Mouse (Mus musculus) c-Kit-positive CD71-negative TER-119-negative erythroid progenitor cells, embryonic 14.5 days (primary cell): Measurements from ENCODE around the gene Utp11.

Experiments
- DNase-seq: peaks from one replicate; pipeline ENCODE4 v3.0.0-alpha.2; 2013; ENCODE audit warnings: low read depth

Gene Utp11

DNA sequence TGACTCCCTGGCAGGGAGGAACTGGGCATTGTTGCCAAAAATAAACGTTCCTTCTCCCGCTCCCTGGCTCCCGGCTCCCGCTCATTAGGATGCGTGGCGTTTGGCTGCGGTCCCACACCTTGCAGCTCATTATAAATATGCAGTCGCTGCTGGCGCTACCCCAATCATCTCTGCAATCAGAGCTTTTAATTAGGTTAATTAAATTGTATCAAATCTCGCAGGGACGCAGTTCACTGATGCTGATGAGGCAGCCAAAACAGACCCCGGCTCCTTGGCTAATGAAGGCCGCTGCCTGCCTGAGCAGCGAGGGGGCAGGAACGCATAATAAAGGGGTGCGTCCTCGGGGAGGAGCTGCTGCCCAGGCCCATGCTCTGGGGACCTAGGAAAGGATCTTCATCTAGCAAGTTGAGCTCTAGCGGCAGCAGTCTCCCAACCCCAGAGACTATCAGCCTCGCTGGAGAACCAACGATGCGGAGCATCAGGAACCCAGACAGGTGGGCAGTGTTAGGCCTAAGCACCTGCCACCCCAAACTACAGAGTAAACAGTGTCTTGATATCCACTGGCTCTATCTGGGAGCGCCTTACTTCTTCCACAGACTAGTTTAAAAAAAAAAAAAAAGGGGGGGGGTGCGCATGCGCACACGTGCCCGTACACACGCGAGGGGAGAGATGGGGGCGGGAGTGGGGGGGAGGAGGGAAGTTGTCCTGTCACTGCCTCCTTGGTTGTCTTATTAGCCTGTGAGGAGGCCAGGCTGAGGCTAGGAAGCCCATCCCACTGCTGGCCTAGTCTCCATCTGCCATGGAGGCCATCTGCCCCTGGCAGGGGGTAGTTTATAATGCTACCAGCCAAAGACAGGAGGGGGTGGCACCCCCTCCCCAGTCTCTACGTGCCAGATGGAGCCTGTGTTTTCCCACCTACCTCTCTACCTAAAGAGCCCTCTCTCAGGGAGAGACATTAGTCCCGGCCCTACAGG is 20.8 kb downstream of the Utp11 start:
- DNase-seq, result no peak

DNA sequence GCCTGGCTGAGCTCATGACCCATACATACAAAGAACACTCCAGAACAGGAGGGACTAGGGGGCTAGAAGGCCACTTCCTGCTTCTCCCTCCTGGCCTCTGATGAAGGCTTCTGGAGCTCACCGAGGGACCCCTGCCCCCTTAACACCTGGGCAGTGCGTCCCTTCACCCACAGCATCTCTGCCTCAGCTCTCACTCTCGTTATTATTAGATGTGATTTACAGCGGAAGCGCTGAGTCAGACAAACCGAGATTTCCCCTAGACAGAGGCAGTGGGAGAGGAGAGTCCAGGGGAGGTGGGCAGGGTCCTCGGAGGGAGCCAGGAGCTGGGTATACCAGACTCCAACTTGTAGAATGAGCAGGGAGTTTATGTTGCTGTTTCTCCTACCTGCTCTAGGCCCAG is 21.8 kb downstream of the Utp11 start:
- DNase-seq, result no peak

DNA sequence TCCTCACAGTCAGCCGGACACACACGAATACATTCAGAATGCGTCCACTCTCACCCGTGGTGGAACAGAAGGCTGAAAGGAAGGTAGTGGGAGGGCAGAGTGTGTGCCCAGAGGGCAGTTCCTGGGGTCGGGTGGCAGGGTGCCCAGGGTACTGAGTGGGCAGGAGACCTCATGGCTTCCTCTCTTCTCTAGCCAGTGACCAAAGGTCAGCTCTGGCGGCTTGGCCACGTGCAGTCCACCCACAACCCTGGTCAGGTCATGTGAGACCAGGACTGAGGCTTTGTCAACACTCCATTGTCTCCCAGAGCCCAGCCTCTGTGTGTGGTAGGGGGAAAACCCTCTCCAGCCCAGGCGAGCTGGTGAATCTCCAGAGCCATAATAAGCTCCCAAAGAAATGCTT is 23.2 kb downstream of the Utp11 start:
- DNase-seq, result no peak

DNA sequence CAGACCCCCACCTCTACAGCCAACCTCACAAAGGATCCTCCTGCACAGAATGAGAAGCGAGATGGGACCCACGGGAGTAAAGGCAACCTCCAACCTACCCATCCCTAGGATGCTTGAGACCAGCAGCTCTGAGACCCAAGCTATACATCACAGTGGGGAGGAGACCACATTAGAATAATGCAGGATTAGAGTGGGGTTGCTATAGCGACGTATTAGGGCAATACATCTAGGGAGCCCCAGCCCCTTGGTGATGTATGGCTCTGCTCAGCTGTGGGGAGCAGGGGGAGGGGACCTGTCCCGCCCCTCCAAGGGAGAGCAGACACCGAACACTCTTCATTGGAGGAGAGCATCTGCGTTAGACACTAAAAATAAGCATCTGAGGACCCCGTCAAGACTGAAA is 25.3 kb downstream of the Utp11 start:
- DNase-seq, result no peak

DNA sequence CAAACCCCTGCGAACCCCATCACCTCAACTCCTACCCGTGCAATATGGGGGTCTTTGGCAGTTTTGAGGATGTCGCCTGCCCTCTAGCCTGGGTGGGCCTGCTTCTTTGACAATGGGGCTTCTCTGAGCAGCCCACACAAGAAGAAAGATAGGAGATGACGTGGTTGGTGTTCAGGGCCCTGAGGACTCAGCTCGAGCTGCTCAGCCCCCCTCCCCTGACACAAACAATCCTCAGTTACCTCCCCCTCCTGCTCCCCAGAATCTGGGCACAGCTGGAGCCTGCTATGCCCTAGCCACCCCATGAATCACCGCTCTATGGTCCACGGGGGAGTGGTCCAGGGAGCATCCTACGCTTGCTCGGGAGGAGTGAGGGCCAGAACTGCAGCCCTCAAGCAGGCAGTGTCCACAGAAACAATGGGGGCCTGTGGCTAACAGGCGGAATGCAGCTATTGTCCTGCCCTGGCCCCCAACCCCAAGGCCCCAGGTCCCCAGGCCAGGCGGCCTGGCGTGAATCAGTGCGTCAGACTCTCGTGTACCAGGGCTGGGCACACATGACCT is 25.8 kb downstream of the Utp11 start:
- DNase-seq, result no peak

DNA sequence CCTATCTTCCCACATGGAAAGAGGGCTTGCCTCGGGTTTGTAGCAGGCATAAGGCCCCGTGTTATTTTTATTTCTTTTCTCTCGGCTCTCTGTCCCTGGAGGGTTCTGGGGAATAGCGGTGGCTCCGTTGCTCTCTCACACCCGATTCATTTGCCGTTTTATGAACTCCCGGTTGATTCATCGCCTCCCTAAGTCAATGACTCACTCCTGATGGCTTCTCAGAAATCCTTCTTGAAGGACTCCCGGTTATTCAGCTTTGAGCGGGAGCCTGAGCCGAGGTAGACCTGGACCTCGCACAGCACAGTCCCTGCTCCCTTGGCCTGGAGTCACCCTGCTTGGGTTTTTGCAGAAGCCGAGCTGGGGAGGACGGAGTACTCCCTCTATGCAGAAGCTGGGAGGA is 28.8 kb downstream of the Utp11 start:
- no peak for DNase-seq

DNA sequence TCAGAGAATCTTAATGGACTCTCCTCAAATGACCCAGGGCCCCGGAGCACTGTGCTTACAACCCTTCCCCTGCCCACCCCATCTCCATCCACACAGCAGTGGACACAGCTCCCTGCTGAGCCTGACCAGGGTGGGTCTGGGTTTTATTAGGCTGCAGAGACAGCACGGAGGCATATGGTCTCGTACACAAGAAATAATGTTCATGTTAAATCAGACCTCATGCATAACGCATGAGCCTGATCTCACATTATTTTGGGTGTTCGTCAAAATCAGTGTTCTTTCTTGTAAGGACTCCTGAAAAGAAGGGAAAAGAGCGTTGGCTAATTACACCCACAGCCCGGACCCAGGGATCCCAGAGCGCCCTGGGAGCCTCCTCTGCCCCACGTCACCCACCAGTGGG is 29.2 kb downstream of the Utp11 start:
- no peak for DNase-seq

DNA sequence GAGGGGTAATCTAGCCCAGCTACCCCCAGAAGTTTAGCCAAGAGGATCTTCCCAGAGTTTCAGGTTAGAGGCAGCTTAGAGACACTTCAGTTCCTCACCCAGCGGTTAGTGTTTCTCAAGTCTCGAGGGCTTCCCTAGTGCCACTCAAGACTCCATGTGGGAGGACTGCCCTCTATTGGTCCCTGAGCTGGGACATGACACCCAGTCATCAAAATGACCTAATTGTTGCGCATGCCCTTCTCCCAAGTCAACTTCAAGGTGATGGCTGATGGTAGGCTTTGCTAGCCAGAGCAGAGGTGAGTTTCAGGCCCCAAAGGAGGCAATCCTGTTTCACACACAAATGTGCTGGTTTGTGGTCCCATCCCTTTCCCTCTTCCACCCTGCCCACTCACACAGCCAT is 30.4 kb downstream of the Utp11 start:
- DNase-seq, result no peak

DNA sequence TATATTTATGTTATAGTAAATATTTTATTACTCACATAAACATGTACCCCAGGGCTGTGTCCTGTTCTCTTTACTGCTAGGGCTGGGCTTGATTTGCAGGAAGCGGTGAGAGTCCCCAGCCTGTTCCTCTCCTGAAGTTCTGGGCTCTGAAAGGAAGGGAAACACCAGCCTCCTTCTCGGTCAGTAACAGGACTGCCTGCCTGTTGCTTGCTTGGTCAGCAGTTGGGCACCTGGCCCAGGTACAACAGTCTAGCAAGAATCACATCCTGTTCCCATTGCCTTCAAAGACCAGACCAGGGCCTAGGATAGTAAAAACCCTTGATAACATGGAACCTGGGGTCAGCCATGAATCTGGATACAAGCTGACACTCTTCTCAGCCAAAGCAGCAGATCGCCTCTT is 32.8 kb downstream of the Utp11 start:
- DNase-seq, result no peak

DNA sequence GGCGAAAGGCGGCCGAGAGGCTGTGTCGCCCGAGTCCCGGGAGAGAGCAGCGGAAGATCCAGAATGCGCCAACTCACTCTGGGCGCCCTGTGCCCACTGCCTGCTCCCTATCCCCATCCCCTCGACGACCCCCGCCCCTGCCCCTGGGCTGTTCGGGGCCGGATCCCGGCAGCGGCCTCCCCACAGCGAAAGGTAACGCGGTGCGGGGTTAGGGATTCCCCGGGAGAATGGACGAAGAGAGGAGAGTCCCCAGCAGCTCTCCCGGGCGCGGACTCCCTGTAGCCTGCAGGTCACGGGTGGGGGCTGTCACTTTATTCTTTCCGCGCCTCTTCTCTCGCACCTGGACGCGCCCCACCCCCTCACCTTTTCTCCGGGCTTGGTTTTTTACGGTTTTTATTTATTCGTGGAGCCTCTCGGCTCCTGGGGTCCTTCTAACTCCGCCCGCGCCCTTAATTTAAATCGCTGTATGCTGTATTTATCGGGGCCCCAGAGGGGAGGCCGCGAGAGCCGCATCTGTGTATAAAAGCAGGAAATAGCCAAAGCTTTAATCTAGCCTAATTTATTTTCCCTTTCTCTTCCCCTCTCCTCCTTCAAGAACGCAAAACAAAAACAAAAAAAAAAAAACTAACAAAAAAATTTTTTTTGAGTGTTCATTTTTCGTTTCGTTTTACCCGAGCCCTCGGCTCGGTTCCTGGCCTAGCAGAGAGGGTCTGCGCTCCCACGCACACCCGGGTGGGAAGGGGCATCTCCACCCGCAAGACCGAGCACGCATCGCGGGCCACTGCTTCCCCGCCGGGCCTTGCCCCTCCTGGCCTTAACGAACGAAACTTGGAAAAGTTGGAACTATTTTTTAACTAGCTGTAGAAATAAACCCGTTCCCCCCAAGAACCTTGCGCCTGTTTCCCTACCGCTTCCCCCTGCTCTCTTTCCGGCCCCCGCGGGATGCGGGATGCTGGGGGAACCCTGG is 33.9 kb downstream of the Utp11 start:
- DNase-seq, result no peak

DNA sequence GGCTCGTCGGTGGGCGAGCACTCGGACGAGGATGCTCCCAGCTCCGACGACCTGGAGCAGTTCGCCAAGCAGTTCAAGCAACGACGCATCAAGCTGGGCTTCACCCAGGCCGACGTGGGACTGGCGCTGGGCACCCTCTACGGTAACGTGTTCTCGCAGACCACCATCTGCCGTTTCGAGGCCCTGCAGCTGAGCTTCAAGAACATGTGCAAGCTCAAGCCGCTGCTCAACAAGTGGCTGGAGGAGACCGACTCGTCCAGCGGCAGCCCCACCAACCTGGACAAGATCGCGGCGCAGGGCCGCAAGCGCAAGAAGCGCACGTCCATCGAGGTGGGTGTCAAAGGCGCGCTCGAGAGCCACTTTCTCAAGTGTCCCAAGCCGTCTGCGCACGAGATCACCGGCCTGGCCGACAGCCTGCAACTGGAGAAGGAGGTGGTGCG is 35.0 kb downstream of the Utp11 start:
- DNase-seq, result no peak

DNA sequence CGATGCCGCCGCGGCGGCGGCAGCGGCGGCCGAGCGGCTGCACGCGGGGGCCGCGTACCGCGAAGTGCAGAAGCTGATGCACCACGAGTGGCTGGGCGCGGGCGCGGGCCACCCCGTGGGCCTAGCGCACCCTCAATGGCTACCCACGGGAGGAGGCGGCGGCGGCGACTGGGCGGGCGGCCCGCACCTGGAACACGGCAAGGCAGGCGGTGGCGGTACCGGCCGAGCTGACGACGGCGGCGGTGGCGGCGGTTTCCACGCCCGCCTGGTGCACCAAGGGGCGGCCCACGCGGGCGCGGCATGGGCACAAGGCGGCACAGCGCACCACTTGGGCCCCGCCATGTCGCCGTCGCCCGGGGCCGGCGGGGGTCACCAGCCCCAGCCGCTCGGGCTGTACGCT is 35.6 kb downstream of the Utp11 start:
- DNase-seq, result no peak

DNA sequence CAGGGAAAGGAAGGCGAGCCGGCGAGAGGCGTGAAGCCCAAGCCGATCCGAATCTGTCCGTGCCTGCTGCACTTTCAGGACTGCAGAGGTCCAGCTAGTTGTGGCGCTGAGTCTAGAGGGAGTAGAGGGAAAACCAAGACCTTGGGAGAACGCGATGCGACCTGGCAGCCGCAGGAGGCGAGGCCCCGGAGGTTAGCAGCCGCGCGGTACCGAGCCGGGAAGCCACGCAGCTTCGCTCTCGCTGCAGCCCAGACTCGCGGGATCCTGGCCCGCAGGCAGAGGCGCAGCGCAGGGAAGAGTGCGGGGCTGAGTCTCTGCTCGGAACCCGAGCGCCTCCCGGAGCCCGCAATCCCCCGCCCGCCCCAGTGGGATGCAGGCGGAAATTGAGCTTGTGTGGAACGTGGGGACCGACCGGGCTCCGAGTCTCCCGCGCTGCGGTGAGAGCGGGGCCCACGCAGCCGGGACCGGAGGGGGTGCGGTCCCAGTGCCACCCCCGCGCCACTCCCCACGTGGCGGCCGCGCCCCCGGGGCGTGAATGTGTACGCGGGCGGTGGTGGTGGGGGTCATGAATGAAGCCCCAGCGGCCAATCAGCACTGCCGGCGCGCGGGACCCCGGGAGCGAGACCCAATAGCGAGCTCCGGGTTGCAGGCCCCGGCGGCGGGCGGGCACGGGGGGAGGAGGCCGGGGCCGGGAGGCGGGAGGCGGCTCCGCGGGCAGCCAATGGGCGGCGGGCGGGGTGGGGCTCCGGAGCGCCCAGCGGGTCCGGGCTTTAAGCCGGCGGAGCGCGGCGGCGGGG is 36.3 kb downstream of the Utp11 start:
- peak; percentile 43 for DNase-seq

DNA sequence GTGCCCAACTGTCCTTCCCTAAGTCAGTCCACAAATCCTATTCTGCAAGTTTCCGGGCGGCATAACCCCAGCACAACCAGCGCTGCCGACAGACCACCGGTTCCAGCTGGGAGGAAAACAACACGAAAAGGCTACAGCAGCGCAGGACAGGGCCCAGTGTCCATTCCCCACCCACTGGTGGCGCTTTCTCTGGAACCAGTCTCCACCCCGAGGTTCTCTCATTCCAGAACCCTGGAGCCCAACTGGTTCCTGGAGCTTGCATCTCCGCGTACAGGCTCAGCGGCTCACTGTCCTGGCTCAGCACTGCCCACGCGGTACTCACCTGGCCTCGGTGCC is 36.9 kb downstream of the Utp11 start, which contains the start of gene Pou3f1:
Gene Pou3f1, plus strand, starts transcription at position 290 of the 336 bp plus-strand sequence.
- DNase-seq, result no peak

DNA sequence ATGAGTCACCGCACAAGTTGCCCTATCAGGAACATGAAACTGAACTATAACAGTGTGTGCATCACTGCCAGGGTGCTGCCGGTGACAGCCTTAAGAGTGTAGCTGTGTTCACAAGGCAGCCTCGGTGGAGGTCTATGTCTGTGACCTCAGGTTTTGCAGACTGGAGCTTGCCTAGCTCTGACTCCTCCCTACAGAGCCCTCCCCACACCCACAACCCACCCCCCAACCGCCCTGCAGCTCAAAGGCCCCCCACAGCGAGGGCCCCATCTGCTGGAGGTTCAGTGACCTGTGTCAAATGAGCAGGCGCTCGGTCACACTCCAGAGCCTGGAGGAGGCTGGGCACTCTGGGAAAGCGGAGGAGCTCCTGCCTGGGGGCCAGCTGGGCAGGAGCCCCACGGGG is 40.5 kb downstream of the Utp11 start:
- no peak for DNase-seq

DNA sequence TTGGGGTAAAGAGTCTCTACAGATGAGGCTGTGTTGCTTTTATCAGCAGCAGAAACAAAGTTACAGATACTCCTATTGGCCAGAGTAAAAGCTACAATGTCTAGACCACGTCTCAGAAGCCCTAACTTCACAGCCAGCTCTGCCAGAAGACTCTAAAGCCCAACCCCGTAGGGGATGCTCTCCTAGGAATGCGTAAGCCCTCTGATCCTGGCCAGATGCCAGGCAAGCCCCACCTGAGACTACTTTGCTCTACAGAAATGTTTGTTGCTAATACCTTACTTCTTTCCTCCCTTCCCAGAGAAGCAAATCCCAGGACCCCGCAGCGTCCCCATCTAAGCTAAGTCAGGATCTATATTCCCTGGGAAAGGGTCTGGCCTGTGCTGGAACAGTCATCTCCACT is 45.5 kb downstream of the Utp11 start:
- no peak for DNase-seq

DNA sequence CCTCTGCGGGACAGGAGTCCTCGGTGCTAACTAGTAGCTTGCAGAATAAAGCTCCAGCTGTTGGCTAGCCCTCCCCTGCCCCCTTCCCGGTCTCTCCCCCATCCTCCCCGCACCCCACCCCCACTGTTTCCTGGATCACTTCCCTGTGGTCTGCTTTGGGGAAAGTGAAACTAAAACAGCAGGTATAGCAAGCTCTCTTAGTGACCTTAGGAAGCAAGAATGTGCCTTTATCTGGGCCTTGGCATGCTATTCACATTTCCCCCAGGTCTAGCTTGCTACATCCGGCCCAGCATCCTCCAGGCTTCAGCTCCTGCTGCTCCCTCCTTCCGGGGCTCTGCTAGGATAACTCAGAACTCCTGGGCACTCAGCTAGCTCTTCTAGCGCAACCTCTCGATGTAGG is 46.8 kb downstream of the Utp11 start:
- no peak for DNase-seq

DNA sequence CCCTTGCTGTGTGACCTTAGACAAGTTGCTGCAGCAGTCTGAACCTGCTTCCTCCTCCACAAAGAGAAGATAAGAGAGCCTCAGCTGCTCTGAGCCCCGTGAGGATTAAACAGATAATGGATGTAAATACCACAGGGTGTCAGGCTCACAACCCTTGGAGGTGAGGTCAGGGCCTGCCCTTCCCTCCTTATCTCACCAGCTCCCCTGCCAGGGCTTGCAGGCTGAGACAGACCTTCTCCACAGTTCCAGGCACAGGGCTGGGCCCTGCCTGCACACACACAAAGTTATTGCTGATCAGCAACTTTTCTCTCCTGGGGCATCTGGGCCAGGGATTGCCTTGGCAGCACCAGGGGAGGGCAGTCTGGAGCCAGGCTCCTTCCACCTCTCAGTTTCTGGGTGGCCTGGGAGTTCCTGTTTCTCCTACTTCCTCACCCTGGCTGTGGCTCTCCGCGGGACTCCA is 48.4 kb downstream of the Utp11 start:
- DNase-seq, result no peak

DNA sequence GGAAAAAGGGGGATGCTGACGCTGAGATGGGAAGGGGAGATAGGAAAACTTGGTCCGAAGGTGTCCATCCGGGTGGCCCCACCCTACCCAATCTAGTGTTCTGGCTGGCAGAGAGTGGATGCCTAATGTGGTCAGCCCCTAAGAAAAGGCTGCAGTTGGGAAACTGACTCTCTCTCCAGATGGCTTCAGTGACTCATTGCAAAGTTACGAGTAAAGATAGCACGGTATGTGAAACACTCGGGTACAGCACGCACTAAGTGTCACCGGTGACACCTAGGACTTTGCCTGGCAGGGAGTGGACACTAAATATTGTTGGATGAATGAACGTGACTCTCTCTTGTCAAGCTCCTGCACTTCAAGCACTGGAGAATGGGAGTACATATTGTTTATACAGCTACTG is 49.5 kb downstream of the Utp11 start:
- DNase-seq, result no peak

DNA sequence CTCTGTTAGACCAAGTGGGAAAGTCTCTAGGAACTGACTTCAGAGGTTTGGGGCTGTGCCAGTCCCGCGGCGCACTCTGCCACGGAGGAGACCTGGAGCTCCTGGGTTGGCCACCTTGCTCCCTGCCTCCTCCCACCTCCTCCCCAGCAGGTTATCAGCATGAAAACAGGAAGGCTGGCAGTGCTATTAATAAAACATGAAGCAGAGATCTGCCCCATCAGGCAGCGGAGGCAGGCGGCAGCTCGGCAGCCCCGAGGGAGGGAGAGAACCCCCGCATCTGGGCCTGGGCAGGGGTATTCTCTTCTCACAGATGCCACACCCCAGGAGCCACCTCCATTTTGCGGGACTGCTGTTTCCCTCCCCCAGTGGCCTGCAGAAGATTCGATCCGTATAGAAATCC is 53.7 kb downstream of the Utp11 start:
- DNase-seq, result no peak

DNA sequence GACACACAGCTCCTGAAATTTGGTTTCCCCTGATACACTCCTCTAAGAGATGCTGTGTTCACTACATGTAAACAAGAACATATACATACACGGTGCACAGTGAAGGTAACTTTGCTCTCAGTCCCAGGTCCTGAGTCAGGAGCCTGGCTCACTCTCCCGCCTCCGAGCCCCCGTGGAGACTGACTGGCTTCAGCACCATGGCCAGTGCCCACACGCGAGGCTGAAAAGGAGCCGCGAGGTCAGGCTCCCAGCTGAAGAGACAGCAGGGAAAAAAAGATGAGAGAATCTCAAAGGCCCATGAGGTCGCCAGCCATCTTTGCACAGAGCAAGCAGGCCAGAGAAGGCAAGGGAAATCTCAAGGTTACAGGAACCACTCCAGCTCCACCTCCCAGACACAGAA is 60.1 kb downstream of the Utp11 start:
- DNase-seq, result peak; percentile 23

DNA sequence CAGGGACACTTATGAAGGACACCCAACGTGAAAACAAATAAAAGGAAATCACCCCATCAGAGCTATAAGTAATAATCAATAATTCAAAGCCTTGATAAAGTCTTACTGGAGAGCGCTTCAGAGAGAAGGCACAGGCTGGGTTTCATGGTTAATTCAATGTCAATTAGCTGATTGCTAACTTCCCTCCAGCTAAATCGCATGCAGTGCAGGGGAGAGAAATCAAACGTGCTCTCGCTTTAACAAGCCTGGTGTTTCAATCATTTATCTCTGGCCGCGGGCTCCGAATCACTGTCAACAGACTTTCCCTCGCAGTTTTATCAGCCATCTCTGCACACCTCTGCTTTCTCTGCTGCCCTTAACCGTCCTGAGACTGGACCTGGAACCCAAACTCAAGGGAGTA is 60.5 kb downstream of the Utp11 start:
- DNase-seq, result no peak
